Mouse (Mus musculus): Measurements from ENCODE around the gene Frmd5. TPM values are rescaled to one million over a fixed set of nuclear protein-coding genes. Genes with fewer than 3 reads are reported as not detected.

Frmd5 gene
- polyA plus RNA-seq (2014; fragmentation: Nextera tagmentation; extraction: Ambion mirVana), result 14.7 and 18.0 TPM in 2 replicates

DNA sequence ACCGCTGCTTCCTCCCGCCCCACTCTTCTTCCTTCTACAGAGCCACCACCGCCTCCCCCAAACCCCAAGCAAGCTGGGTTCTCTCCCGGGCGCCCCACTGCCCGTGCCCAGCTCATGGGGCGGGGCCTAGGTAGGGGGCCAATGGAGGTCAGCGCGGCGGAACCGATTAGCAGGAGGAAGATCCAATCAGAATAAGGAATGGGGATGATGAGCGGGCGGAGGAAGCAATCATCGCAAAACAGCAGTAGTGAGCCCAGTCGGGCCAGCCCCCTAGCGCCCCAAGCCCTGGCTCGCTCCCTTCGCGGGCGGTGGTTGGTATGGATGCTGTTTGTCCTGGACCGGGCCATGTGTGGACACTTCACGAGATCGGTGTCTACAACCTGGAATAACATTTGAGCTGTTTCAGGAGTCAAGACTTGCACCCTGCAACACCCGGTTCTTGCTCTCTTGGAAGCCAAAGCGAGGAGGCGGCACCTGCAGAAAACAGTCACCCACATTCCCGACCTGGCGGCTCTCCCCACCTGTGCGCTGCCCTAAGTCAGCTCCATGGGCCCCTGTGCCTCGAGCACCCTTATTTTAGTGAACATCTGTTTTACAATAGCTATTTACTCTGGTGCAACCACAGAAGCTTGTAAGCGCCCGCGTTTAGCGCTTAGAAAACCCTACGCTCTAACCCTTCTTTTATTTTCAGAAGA lies at the start of gene Frmd5:
Gene Frmd5 (minus strand): TSS at position 129 of the 695 bp plus-strand sequence.
- peak; percentile 98 for ATAC-seq (ENCODE audit: insufficient read depth, low FRiP score, low TSS enrichment)
- peak; percentile 93 for DNase-seq (ENCODE audit: low spot score)
- Histone ChIP-seq H3K4me1 (ENCODE audit: control insufficient read depth, insufficient read depth, low read length) (no peaks in the 10 kb centered on the region; the same call in 1 of the 2 replicates), H3K27ac (ENCODE audit: low read depth, low read length) (peak within 1 kb of the TSS; percentile 80), H3K36me3 (ENCODE audit: control insufficient read depth, insufficient read depth, low read length) (no peaks in the 10 kb centered on the region), H3K27me3 (ENCODE audit: control insufficient read depth, insufficient read depth, low read length) (no peaks in the 10 kb centered on the region), H3K4me3 (ENCODE audit: low read depth, low read length) (peak within 1 kb of the TSS; percentile 68), H3K9ac (ENCODE audit: low read length) (peak within 1 kb of the TSS; percentile 88), H3K4me2 (ENCODE audit: low read depth) (peak within 1 kb of the TSS; percentile 61), H3K9me3 (ENCODE audit: control insufficient read depth, low read length) (no peaks in the 10 kb centered on the region)
- WGBS, result under 1% methylated on average over 35 of the region's 35 CpGs

DNA sequence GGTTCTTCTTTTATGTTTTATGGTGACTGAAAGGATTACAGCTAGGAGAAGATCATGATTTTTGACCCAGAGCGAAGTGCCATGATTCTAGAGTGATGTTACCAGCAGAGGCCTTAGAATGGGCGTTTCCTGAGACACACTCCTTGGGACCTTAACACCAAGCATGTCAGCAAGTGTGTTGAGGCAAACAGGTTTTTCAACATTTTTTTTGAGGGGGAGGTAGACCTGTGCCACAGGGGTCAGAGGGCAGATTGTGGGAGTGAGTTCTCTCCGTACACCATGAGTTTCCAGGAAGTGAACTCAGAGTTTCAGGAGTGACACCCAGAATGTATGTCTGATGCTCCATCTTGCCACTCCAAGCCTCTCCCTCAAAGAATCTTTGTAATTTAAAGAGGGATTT lies 47.1 kb upstream of the Frmd5 start:
- Histone ChIP-seq H3K4me2 (ENCODE audit: low read depth) (no peak overlapping the region), H3K9me3 (ENCODE audit: control insufficient read depth, low read length) (no peaks in the 10 kb centered on the region), H3K27me3 (ENCODE audit: control insufficient read depth, insufficient read depth, low read length) (no peaks in the 10 kb centered on the region), H3K4me1 (ENCODE audit: control insufficient read depth, insufficient read depth, low read length) (no peaks in the 10 kb centered on the region), H3K9ac (ENCODE audit: low read length) (no peak overlapping the region), H3K27ac (ENCODE audit: low read depth, low read length) (no peak overlapping the region), H3K4me3 (ENCODE audit: low read depth, low read length) (no peak overlapping the region), H3K36me3 (ENCODE audit: control insufficient read depth, insufficient read depth, low read length) (no peaks in the 10 kb centered on the region)
- DNase-seq (ENCODE audit: low spot score) (no peak), ATAC-seq (ENCODE audit: insufficient read depth, low FRiP score, low TSS enrichment) (no peak)
- 77% methylated on average over 3 of the region's 3 CpGs for WGBS

DNA sequence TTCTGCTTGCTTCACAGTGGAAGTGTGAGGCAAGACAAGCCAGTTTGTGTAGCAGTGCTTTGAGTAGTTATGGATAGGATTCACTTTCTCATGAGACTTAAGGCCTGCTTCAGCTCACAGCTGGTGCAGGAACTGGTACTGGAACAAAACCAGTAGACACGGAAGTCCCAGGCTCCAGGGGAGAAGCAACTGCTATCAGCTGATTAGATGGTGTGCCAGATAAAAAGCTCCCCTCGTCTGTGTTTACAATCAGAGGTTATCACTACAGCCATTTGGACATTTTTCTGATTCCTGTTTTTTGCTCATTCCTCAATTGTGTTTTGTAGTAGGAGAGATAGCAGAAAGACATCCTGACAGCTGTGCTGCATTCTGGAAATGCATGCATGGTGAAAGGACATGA lies 45.2 kb upstream of the Frmd5 start:
- no peak for DNase-seq (ENCODE audit: low spot score)
- Histone ChIP-seq H3K27me3 (ENCODE audit: control insufficient read depth, insufficient read depth, low read length) (no peaks in the 10 kb centered on the region), H3K27ac (ENCODE audit: low read depth, low read length) (no peak overlapping the region), H3K9ac (ENCODE audit: low read length) (no peak overlapping the region), H3K4me1 (ENCODE audit: control insufficient read depth, insufficient read depth, low read length) (no peaks in the 10 kb centered on the region), H3K4me2 (ENCODE audit: low read depth) (no peak overlapping the region), H3K36me3 (ENCODE audit: control insufficient read depth, insufficient read depth, low read length) (no peaks in the 10 kb centered on the region), H3K4me3 (ENCODE audit: low read depth, low read length) (no peak overlapping the region), H3K9me3 (ENCODE audit: control insufficient read depth, low read length) (no peaks in the 10 kb centered on the region)
- no peak for ATAC-seq (ENCODE audit: insufficient read depth, low FRiP score, low TSS enrichment)
- WGBS, result 79% methylated on average over 2 of the region's 2 CpGs

DNA sequence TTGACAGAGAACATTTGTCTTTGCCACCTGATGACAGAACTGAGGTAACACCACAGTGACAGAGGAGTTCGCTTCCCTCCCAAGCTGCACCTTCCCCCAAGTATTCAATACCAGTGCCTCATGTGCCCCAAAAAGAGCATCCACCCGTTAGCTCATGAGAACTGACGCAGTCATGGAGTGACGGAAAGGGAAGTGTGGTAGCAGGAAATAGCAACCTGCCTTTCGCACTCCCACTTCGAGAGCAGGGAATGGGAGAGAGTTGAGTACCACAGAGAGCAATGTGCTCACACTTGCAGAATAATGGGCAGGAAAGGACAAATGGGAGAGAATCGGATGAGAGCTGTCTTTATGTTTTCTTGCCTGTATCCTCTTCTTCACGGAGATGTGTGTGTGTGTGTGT lies 39.2 kb upstream of the Frmd5 start:
- 73% methylated on average over 8 of the region's 8 CpGs for WGBS

DNA sequence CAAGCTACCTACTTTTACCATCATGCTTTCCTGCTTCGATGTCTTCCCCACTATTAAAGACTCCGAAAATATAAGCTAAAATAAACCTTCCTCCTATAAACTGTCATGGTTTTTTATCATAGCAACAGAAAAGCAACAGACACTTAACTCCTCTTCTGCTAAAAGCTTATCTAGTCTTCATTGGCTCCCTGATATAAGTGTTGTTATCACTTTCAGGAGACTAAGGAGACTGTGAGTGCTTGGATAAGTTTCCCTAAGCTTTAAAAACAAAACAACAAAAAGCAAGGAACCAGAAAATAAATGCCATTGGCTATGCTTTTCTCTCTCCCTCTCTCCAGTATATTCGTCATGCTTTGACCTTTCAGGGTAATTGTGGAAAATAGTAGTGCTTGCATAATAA lies 35.4 kb upstream of the Frmd5 start:
- H3K4me2 ChIP-seq (ENCODE audit: low read depth), result no peak overlapping the region
- no peak overlapping the region for H3K9ac ChIP-seq (ENCODE audit: low read length)
- H3K9me3 ChIP-seq (ENCODE audit: control insufficient read depth, low read length), result no peaks in the 10 kb centered on the region
- no peak for ATAC-seq (ENCODE audit: insufficient read depth, low FRiP score, low TSS enrichment)
- no peak overlapping the region for H3K27ac ChIP-seq (ENCODE audit: low read depth, low read length)
- no peaks in the 10 kb centered on the region for H3K4me1 ChIP-seq (ENCODE audit: control insufficient read depth, insufficient read depth, low read length)
- 80% methylated on average over 3 of the region's 3 CpGs for WGBS
- H3K4me3 ChIP-seq (ENCODE audit: low read depth, low read length), result no peak overlapping the region
- H3K36me3 ChIP-seq (ENCODE audit: control insufficient read depth, insufficient read depth, low read length), result no peaks in the 10 kb centered on the region
- no peaks in the 10 kb centered on the region for H3K27me3 ChIP-seq (ENCODE audit: control insufficient read depth, insufficient read depth, low read length)
- DNase-seq (ENCODE audit: low spot score), result no peak

More for the DNA sequence above, 39.2 kb upstream of the Frmd5 start:
- H3K4me2 ChIP-seq (ENCODE audit: low read depth), result no peak overlapping the region
- no peak overlapping the region for H3K9ac ChIP-seq (ENCODE audit: low read length)
- no peaks in the 10 kb centered on the region for H3K4me1 ChIP-seq (ENCODE audit: control insufficient read depth, insufficient read depth, low read length)
- no peaks in the 10 kb centered on the region for H3K27me3 ChIP-seq (ENCODE audit: control insufficient read depth, insufficient read depth, low read length)
- no peaks in the 10 kb centered on the region for H3K36me3 ChIP-seq (ENCODE audit: control insufficient read depth, insufficient read depth, low read length)
- no peak for ATAC-seq (ENCODE audit: insufficient read depth, low FRiP score, low TSS enrichment)
- H3K4me3 ChIP-seq (ENCODE audit: low read depth, low read length), result no peak overlapping the region
- H3K27ac ChIP-seq (ENCODE audit: low read depth, low read length), result no peak overlapping the region
- no peaks in the 10 kb centered on the region for H3K9me3 ChIP-seq (ENCODE audit: control insufficient read depth, low read length)
- DNase-seq (ENCODE audit: low spot score), result no peak

DNA sequence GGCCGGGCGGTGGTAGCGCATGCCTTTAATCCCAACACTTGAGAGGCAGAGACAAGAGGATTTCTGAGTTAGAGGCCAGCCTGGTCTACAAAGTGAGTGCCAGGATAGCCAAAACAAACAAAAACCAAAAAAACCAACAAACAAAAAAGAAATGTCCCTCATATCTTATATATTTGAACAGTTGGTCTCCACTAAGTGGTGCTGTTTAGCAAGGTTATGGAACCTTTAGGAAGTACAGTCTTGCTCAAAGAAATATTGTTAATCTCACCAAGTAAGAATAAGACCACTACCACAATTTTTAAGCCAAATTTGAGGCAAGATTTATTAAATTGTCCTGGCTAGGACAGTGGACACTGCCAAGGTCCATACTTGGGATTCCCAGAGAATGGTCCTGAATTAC lies 34.6 kb upstream of the Frmd5 start:
- Histone ChIP-seq H3K9ac (ENCODE audit: low read length) (no peak overlapping the region), H3K9me3 (ENCODE audit: control insufficient read depth, low read length) (no peaks in the 10 kb centered on the region), H3K4me1 (ENCODE audit: control insufficient read depth, insufficient read depth, low read length) (no peaks in the 10 kb centered on the region), H3K36me3 (ENCODE audit: control insufficient read depth, insufficient read depth, low read length) (no peaks in the 10 kb centered on the region), H3K27me3 (ENCODE audit: control insufficient read depth, insufficient read depth, low read length) (no peaks in the 10 kb centered on the region), H3K4me3 (ENCODE audit: low read depth, low read length) (no peak overlapping the region), H3K4me2 (ENCODE audit: low read depth) (no peak overlapping the region), H3K27ac (ENCODE audit: low read depth, low read length) (no peak overlapping the region)
- no peak for ATAC-seq (ENCODE audit: insufficient read depth, low FRiP score, low TSS enrichment)
- no peak for DNase-seq (ENCODE audit: low spot score)
- 99% methylated on average over 3 of the region's 3 CpGs for whole genome bisulfite sequencing

DNA sequence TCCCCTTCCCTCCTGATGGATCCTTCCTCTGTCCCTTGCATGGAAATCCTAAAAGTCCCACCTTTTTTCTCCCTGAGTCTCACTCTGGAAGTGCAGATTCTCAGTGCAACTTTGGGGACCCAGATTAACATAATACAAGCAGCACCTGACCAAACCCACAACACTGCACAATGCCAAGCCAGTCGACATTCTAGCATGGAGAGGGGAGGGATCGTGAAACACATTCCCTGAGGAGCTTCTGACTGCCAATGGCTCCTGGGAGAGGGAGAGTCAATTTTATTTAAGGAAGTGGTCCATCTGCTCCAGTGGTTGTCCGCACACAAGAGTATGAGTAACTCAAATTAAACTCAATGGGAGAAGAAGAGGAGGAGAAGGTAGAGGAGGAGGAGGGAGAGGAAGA lies 28.0 kb upstream of the Frmd5 start:
- no peak for ATAC-seq (ENCODE audit: insufficient read depth, low FRiP score, low TSS enrichment)
- Histone ChIP-seq H3K9me3 (ENCODE audit: control insufficient read depth, low read length) (no peaks in the 10 kb centered on the region), H3K4me2 (ENCODE audit: low read depth) (no peak overlapping the region), H3K27me3 (ENCODE audit: control insufficient read depth, insufficient read depth, low read length) (no peaks in the 10 kb centered on the region), H3K27ac (ENCODE audit: low read depth, low read length) (no peak overlapping the region), H3K36me3 (ENCODE audit: control insufficient read depth, insufficient read depth, low read length) (no peaks in the 10 kb centered on the region), H3K4me1 (ENCODE audit: control insufficient read depth, insufficient read depth, low read length) (no peaks in the 10 kb centered on the region), H3K4me3 (ENCODE audit: low read depth, low read length) (no peak overlapping the region), H3K9ac (ENCODE audit: low read length) (no peak overlapping the region)
- 49% methylated on average over 3 of the region's 3 CpGs for WGBS
- no peak for DNase-seq (ENCODE audit: low spot score)

DNA sequence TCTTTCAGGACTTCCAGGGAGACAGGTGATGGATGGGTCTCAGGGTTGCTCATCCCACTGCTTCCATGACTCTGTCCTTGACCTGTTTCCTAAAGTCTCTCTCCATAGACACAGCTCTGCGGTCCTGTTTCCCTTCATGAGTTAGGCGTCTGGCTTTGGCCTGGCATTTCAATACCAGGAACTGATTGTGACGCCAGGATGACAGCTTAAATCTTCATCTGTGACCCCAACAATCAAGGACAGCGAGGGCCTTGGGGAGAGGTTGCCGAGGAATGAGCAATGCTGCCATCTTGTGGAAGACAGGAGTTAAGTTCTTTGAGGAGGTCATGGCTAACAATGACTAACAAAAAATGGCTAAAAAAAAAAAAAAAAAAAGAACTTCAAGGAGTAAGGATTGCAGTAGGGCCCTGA lies 25.6 kb upstream of the Frmd5 start:
- 11% methylated on average over 5 of the region's 5 CpGs for WGBS
- H3K4me2 ChIP-seq (ENCODE audit: low read depth), result no peak overlapping the region

DNA sequence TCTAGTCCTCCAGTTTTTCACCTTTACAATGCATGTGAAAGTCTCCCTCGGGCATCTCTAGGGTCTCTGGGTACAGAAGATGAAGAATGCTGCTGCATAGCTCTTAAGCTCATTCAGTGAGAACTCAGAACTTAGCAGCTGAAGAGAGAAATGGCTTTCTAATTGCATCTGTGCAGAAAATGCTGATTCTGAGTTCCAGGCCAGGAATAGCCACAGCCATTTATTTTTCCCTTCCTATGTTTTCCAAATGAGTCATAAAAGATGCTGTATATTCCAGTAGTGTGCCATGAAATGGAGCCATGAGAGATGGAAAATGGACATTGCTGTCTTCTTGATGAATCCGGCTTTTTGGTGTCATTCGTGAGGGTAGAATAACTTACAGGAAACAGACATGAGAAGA lies 21.5 kb upstream of the Frmd5 start:
- H3K4me2 ChIP-seq (ENCODE audit: low read depth), result no peak overlapping the region
- H3K27me3 ChIP-seq (ENCODE audit: control insufficient read depth, insufficient read depth, low read length), result no peaks in the 10 kb centered on the region
- H3K4me3 ChIP-seq (ENCODE audit: low read depth, low read length), result no peak overlapping the region
- H3K4me1 ChIP-seq (ENCODE audit: control insufficient read depth, insufficient read depth, low read length), result no peaks in the 10 kb centered on the region
- no peak overlapping the region for H3K9ac ChIP-seq (ENCODE audit: low read length)
- H3K27ac ChIP-seq (ENCODE audit: low read depth, low read length), result no peak overlapping the region
- no peak for DNase-seq (ENCODE audit: low spot score)
- ATAC-seq (ENCODE audit: insufficient read depth, low FRiP score, low TSS enrichment), result no peak
- H3K36me3 ChIP-seq (ENCODE audit: control insufficient read depth, insufficient read depth, low read length), result no peaks in the 10 kb centered on the region
- no peaks in the 10 kb centered on the region for H3K9me3 ChIP-seq (ENCODE audit: control insufficient read depth, low read length)
- 83% methylated on average over 3 of the region's 3 CpGs for WGBS

More for the DNA sequence above, 25.6 kb upstream of the Frmd5 start:
- DNase-seq (ENCODE audit: low spot score) (peak; percentile 74), ATAC-seq (ENCODE audit: insufficient read depth, low FRiP score, low TSS enrichment) (peak; percentile 38; the same call in 1 of the 2 replicates)
- Histone ChIP-seq H3K9ac (ENCODE audit: low read length) (no peak overlapping the region), H3K27me3 (ENCODE audit: control insufficient read depth, insufficient read depth, low read length) (no peaks in the 10 kb centered on the region), H3K4me3 (ENCODE audit: low read depth, low read length) (no peak overlapping the region), H3K4me1 (ENCODE audit: control insufficient read depth, insufficient read depth, low read length) (no peaks in the 10 kb centered on the region), H3K36me3 (ENCODE audit: control insufficient read depth, insufficient read depth, low read length) (no peaks in the 10 kb centered on the region), H3K27ac (ENCODE audit: low read depth, low read length) (no peak overlapping the region), H3K9me3 (ENCODE audit: control insufficient read depth, low read length) (no peaks in the 10 kb centered on the region)
